In the genomic region with DNA sequence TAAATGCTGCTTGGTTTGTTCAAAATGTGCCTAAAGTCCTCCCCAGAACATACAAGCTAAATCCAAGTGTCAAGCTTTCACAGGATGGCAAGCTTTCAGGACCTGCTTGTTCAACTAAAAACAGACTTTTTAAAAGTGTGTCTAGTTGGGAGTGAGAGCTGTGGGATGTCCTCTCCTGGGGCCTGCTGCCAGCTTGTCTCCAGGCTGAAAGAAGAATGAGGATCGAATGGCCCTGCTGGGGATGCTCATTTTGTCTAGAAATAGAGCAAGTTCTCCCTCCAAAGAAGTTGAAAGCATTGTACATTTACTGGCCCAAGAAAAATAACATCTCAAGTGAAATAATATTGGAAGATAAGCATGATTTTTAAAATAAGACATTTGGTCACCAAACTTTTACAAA, we compare ENCODE assay signal across 28 mouse cellular contexts. TPM values are rescaled to one million over a fixed set of nuclear protein-coding genes. Genes with fewer than 3 reads are reported as not detected.
DNase-seq lines count a peak whose midpoint lies in the region; ATAC-seq and TF ChIP-seq lines count a peak whose summit lies in the region.
"Had no signal": no experiment of that assay in that cellular context is flagged by ENCODE, and none has a peak within 500 bp of the region (broad histone marks: within the 10 kb centered on the region; RNA-seq: fewer than 3 reads in every experiment).

No protein-coding gene starts in this region.

- no peak overlapping the region for H3K4me2 ChIP-seq in limb, embryonic 11.5 days (ENCODE audit: low read depth, severe bottlenecking)
- no peak overlapping the region for H3K4me2 ChIP-seq in lung, embryonic 15.5 days
- H3K4me2 ChIP-seq: embryonic facial prominence, embryonic 12.5 days; forebrain, embryonic 13.5 days had no signal

- no peaks in the 10 kb centered on the region for H3K9me3 ChIP-seq in limb, embryonic 11.5 days (ENCODE audit: control insufficient read depth, low read length)
- H3K9me3 ChIP-seq in limb, embryonic 10.5 days (replicated peaks) = no peaks in the 10 kb centered on the region
- no peaks in the 10 kb centered on the region for H3K9me3 ChIP-seq in lung, embryonic 15.5 days
- H3K9me3 ChIP-seq: embryonic facial prominence, embryonic 10.5 days; embryonic facial prominence, embryonic 12.5 days; forebrain, embryonic 13.5 days; G1E had no signal

- H3K4me3 ChIP-seq in gastrocnemius, adult 2 months = no peak overlapping the region
- H3K4me3 ChIP-seq in limb, embryonic 11.5 days (ENCODE audit: low read depth, low read length) = no peak overlapping the region
- no peak overlapping the region for H3K4me3 ChIP-seq in limb, embryonic 10.5 days
- no peak overlapping the region for H3K4me3 ChIP-seq in lung, embryonic 15.5 days
- H3K4me3 ChIP-seq: embryonic facial prominence, embryonic 10.5 days; embryonic facial prominence, embryonic 12.5 days; forebrain, embryonic 13.5 days had no signal

- DNase-seq in gastrocnemius, adult 2 months = peak; percentile 21
- no peak for DNase-seq in gastrocnemius, adult 8-10 months (ENCODE audit: low spot score in 2 of 2)
- peak; percentile 12 for DNase-seq in limb, embryonic 11.5 days (ENCODE audit: low spot score)
- DNase-seq in limb, embryonic 10.5 days (ENCODE audit: low spot score) = no peak
- DNase-seq in lung, adult 18-20 months = no peak
- DNase-seq in lung, postnatal 10 days = peak; percentile 21
- no peak for DNase-seq in lung, postnatal 4 days
- DNase-seq: adrenal gland, adult 8-10 months; adrenal gland, postnatal 14 days; adrenal gland, postnatal 36 days; B cell, adult 2 months; cerebellum, adult 11-12 months; cerebellum, adult 2 months; cerebellum, adult 9-10 months; cerebellum, postnatal 10 days; cerebellum, postnatal 25 days had no signal

- H3K9ac ChIP-seq in limb, embryonic 11.5 days (ENCODE audit: low read length) = no peak overlapping the region
- no peak overlapping the region for H3K9ac ChIP-seq in lung, embryonic 15.5 days
- H3K9ac ChIP-seq: embryonic facial prominence, embryonic 12.5 days; forebrain, embryonic 13.5 days had no signal

- intact Hi-C loops in gastrocnemius, adult 2 months (cut with DNase I) = no loop called here

- no peak for ATAC-seq in limb, embryonic 11.5 days (ENCODE audit: insufficient number of reproducible peaks, low FRiP score, low TSS enrichment, low read depth)
- no peak for ATAC-seq in lung, embryonic 15.5 days (ENCODE audit: borderline replicate concordance, extremely low read depth, low FRiP score, low TSS enrichment)
- ATAC-seq: activated CD4-positive, CD25-positive, alpha-beta regulatory T cell, adult 4 months; CD4-positive, CD25-positive, alpha-beta regulatory T cell, adult 4 months; forebrain, embryonic 13.5 days; Patski had no signal

- H3K27ac ChIP-seq in gastrocnemius, adult 2 months = no peak overlapping the region
- no peak overlapping the region for H3K27ac ChIP-seq in limb, embryonic 11.5 days (replicated peaks; ENCODE audit: low read depth, low read length)
- H3K27ac ChIP-seq in limb, embryonic 10.5 days = no peak overlapping the region
- H3K27ac ChIP-seq in lung, embryonic 15.5 days = 0 out of 2 replicates have a peak overlapping the region, but pooled peaks have one; percentile 24
- H3K27ac ChIP-seq: embryonic facial prominence, embryonic 10.5 days; embryonic facial prominence, embryonic 12.5 days; forebrain, embryonic 13.5 days had no signal

- 79% methylated on average over 1 of the region's 1 CpGs for WGBS in limb, embryonic 11.5 days
- 86% methylated on average over 1 of the region's 1 CpGs for WGBS in limb, embryonic 10.5 days
- 51% methylated on average over 1 of the region's 1 CpGs for WGBS in lung, embryonic 15.5 days

- no peaks in the 10 kb centered on the region for H3K36me3 ChIP-seq in limb, embryonic 11.5 days (ENCODE audit: control insufficient read depth, insufficient read depth, low read length)
- no peaks in the 10 kb centered on the region for H3K36me3 ChIP-seq in limb, embryonic 10.5 days
- H3K36me3 ChIP-seq in lung, embryonic 15.5 days = no peaks in the 10 kb centered on the region
- H3K36me3 ChIP-seq: embryonic facial prominence, embryonic 10.5 days; embryonic facial prominence, embryonic 12.5 days; G1E had no signal

- no peak for TF ChIP-seq CTCF in gastrocnemius, adult 2 months (IDR thresholded peaks at IDR 0.05)

- H3K27me3 ChIP-seq in limb, embryonic 11.5 days (ENCODE audit: control insufficient read depth, insufficient read depth, low read length) = no peaks in the 10 kb centered on the region
- H3K27me3 ChIP-seq in limb, embryonic 10.5 days (ENCODE audit: low read depth, poor library complexity, severe bottlenecking) = no peaks in the 10 kb centered on the region
- no peaks in the 10 kb centered on the region for H3K27me3 ChIP-seq in lung, embryonic 15.5 days
- H3K27me3 ChIP-seq: CH12.LX; embryonic facial prominence, embryonic 12.5 days; forebrain, embryonic 13.5 days; Patski had no signal

- no peaks in the 10 kb centered on the region for H3K4me1 ChIP-seq in limb, embryonic 11.5 days (ENCODE audit: control insufficient read depth, insufficient read depth, low read length)
- H3K4me1 ChIP-seq in limb, embryonic 10.5 days = 0 out of 2 replicates have a peak, but pooled peaks cover 2% of the 10 kb centered on the region
- H3K4me1 ChIP-seq in lung, embryonic 15.5 days = no peaks in the 10 kb centered on the region
- H3K4me1 ChIP-seq: embryonic facial prominence, embryonic 10.5 days; embryonic facial prominence, embryonic 12.5 days; forebrain, embryonic 13.5 days had no signal

RNA-seq across cellular contexts. Expression of a gene that starts 45.0 kb away (rescaled TPM):
- not detected for total RNA-seq in gastrocnemius, adult 2 months (2021)
- not detected for total RNA-seq in gastrocnemius, adult 8-10 months (2022)
- not detected in 2 replicates for polyA plus RNA-seq in limb, embryonic 11.5 days (2014; fragmentation: Nextera tagmentation; extraction: Ambion mirVana)
- polyA plus RNA-seq in limb, embryonic 10.5 days (2016; fragmentation: Nextera tagmentation; extraction: Ambion mirVana) = not detected in 2 replicates
- polyA plus RNA-seq in lung, embryonic 15.5 days (2015; fragmentation: Nextera tagmentation; extraction: Ambion mirVana) = not detected in 2 replicates
- total RNA-seq: adrenal gland, adult 18-20 months; adrenal gland, adult 8-10 months; adrenal gland, postnatal 14 days; adrenal gland, postnatal 36 days; CH12.LX; G1E had no signal
- polyA plus RNA-seq: activated CD4-positive, CD25-positive, alpha-beta regulatory T cell, adult 4 months; CD4-positive, CD25-positive, alpha-beta regulatory T cell, adult 4 months; cerebellum, adult 2 months; embryonic facial prominence, embryonic 10.5 days; embryonic facial prominence, embryonic 12.5 days; embryonic facial prominence, embryonic 14.5 days; forebrain, embryonic 11.5 days; forebrain, embryonic 13.5 days; G1E; Patski had no signal

Comparison
In these comparisons a context has a peak if more than half of its experiments do, and no peak if none do; other contexts are left out.
1. DNase-seq: peak in gastrocnemius, adult 2 months (single experiment), limb, embryonic 11.5 days (single experiment) and lung, postnatal 10 days (single experiment); none in gastrocnemius, adult 8-10 months (0 of 2), limb, embryonic 10.5 days (single experiment), lung, adult 18-20 months (0 of 2) and lung, postnatal 4 days (0 of 2).